Mouse (Mus musculus) forebrain, embryonic 14.5 days (tissue): ENCODE data around the gene Gm20388. TPM values are rescaled to one million over a fixed set of nuclear protein-coding genes. Genes with fewer than 3 reads are reported as not detected.

ENCODE experiments used
- ATAC-seq: fragments of 200-750 bp; cut with Nextera tagmentation; 2 replicates; pipeline ENCODE4 v1.8.0; 2017; ENCODE audit warnings: mild to moderate bottlenecking, moderate library complexity
- DNase-seq: peaks from one replicate; pipeline ENCODE4 v3.0.0-alpha.2; 2015; ENCODE audit warnings: low spot score
- H3K27ac ChIP-seq: fragments of 300-500 bp; sonication (generic); 2 replicates; pipeline ENCODE4 v1.5.1; 2014; ENCODE audit warnings: low read depth, mild to moderate bottlenecking, control low read depth, low read length, moderate library complexity
- H3K27me3 ChIP-seq: fragments of 300-500 bp; sonication (generic); replicated peaks from 2 replicates; pipeline ENCODE4 v1.6.1; 2014; ENCODE audit warnings: low read length, control low read depth, mixed read lengths; ENCODE audit not compliant: control insufficient read depth, insufficient read depth
- H3K36me3 ChIP-seq: fragments of 300-500 bp; sonication (generic); 2 replicates; pipeline ENCODE4 v1.6.1; 2014; ENCODE audit warnings: low read length, control low read depth; ENCODE audit not compliant: control insufficient read depth, insufficient read depth
- H3K4me1 ChIP-seq: fragments of 300-500 bp; sonication (generic); 2 replicates; pipeline ENCODE4 v1.6.1; 2014; ENCODE audit warnings: antibody characterized with exemption, low read length, control low read depth; ENCODE audit not compliant: control insufficient read depth, insufficient read depth
- H3K4me2 ChIP-seq: fragments of 300-500 bp; sonication (generic); 2 replicates; pipeline ENCODE4 v1.6.1; 2014; ENCODE audit warnings: mild to moderate bottlenecking, control low read depth, low read length
- H3K4me3 ChIP-seq: fragments of 300-500 bp; sonication (generic); 2 replicates; pipeline ENCODE4 v1.5.1; 2014; ENCODE audit warnings: low read depth, low read length, control low read depth
- H3K9ac ChIP-seq: fragments of 300-500 bp; sonication (generic); 2 replicates; pipeline ENCODE4 v1.6.1; 2014; ENCODE audit warnings: mild to moderate bottlenecking, low read length, control low read depth, moderate library complexity
- H3K9me3 ChIP-seq: fragments of 300-500 bp; sonication (generic); replicated peaks from 2 replicates; pipeline ENCODE4 v1.6.1; 2016; ENCODE audit warnings: low read length, control low read depth, mixed read lengths; ENCODE audit not compliant: control insufficient read depth
- WGBS: fragments of 180-500 bp; shearing (Covaris S2); extraction: QIAGEN DNeasy Blood & Tissue Kit; methylation state at CpG from one replicate; pipeline ENCODE4 v1.1.7; 2014; 5-methylcytosine and 5-hydroxymethylcytosine counted together
- polyA plus RNA-seq: library from polyadenylated mRNA; unstranded; fragments of >200 nt; fragmentation: Nextera tagmentation; extraction: Ambion mirVana; gene quantifications from 2 replicates; pipeline ENCODE4 v1.2.1, GENCODE M21; 2014

The Gm20388 gene
- polyA plus RNA-seq, 1 experiment from 2014 or later, result 7.4 TPM

- WGBS, result 76% methylated on average over 9 of the region's 9 CpGs
These were observed 1440.2 kb downstream of the Gm20388 start for GRCm38 (mm10) chr8:121350803-121351202.

GRCm38 (mm10) chr8:121354844-121355243 is 1444.2 kb downstream of the Gm20388 start:
- Histone ChIP-seq H3K4me1 (no peaks in the 10 kb centered on the region), H3K9ac (no peak overlapping the region), H3K9me3 (no peaks in the 10 kb centered on the region), H3K27me3 (no peaks in the 10 kb centered on the region), H3K4me3 (no peak overlapping the region), H3K27ac (no peak overlapping the region), H3K36me3 (no peaks in the 10 kb centered on the region), H3K4me2 (no peak overlapping the region)
- no peak for ATAC-seq
- no peak for DNase-seq
- 83% methylated on average over 10 of the region's 10 CpGs for WGBS

More at GRCm38 (mm10) chr8:121350803-121351202, 1440.2 kb downstream of the Gm20388 start:
- no peak overlapping the region for H3K4me3 ChIP-seq
- ATAC-seq (no peak), DNase-seq (no peak)
- H3K27me3 ChIP-seq, result no peaks in the 10 kb centered on the region
- H3K4me2 ChIP-seq, result no peak overlapping the region
- H3K9me3 ChIP-seq, result no peaks in the 10 kb centered on the region
- no peaks in the 10 kb centered on the region for H3K4me1 ChIP-seq
- H3K27ac ChIP-seq, result no peak overlapping the region
- no peaks in the 10 kb centered on the region for H3K36me3 ChIP-seq
- no peak overlapping the region for H3K9ac ChIP-seq

GRCm38 (mm10) chr8:121357451-121357850 is 1446.8 kb downstream of the Gm20388 start:
- no peak for DNase-seq
- WGBS, result 94% methylated on average over 4 of the region's 4 CpGs
- H3K4me2 ChIP-seq, result no peak overlapping the region
- no peak overlapping the region for H3K4me3 ChIP-seq
- no peaks in the 10 kb centered on the region for H3K36me3 ChIP-seq
- H3K9ac ChIP-seq, result no peak overlapping the region
- H3K9me3 ChIP-seq, result no peaks in the 10 kb centered on the region
- H3K4me1 ChIP-seq, result no peaks in the 10 kb centered on the region
- H3K27ac ChIP-seq, result no peak overlapping the region
- no peaks in the 10 kb centered on the region for H3K27me3 ChIP-seq
- ATAC-seq, result no peak

- no peak overlapping the region for H3K4me3 ChIP-seq
- H3K4me1 ChIP-seq, result no peaks in the 10 kb centered on the region
- ATAC-seq, result no peak
- H3K9me3 ChIP-seq, result no peaks in the 10 kb centered on the region
- H3K4me2 ChIP-seq, result no peak overlapping the region
- H3K27ac ChIP-seq, result no peak overlapping the region
- DNase-seq, result no peak
- 67% methylated on average over 4 of the region's 4 CpGs for WGBS
- H3K27me3 ChIP-seq, result no peaks in the 10 kb centered on the region
- no peak overlapping the region for H3K9ac ChIP-seq
- no peaks in the 10 kb centered on the region for H3K36me3 ChIP-seq
These were observed 1448.0 kb downstream of the Gm20388 start for GRCm38 (mm10) chr8:121358609-121359008.

GRCm38 (mm10) chr8:121359131-121359981 is 1448.7 kb downstream of the Gm20388 start:
- DNase-seq (peak; percentile 56), ATAC-seq (no peak)
- Histone ChIP-seq H3K4me3 (no peak overlapping the region), H3K9me3 (no peaks in the 10 kb centered on the region), H3K4me2 (no peak overlapping the region), H3K27me3 (no peaks in the 10 kb centered on the region), H3K9ac (no peak overlapping the region), H3K36me3 (no peaks in the 10 kb centered on the region), H3K27ac (no peak overlapping the region), H3K4me1 (no peaks in the 10 kb centered on the region)
- 8% methylated on average over 20 of the region's 20 CpGs for WGBS

- H3K27me3 ChIP-seq, result no peaks in the 10 kb centered on the region
- no peaks in the 10 kb centered on the region for H3K4me1 ChIP-seq
- no peak overlapping the region for H3K9ac ChIP-seq
- ATAC-seq, result no peak
- no peak overlapping the region for H3K4me2 ChIP-seq
- no peaks in the 10 kb centered on the region for H3K36me3 ChIP-seq
- WGBS, result 74% methylated on average over 6 of the region's 6 CpGs
- no peaks in the 10 kb centered on the region for H3K9me3 ChIP-seq
- no peak overlapping the region for H3K27ac ChIP-seq
- no peak for DNase-seq
- no peak overlapping the region for H3K4me3 ChIP-seq
These were observed 1449.4 kb downstream of the Gm20388 start for GRCm38 (mm10) chr8:121360001-121360400.

GRCm38 (mm10) chr8:121361166-121361565 is 1450.5 kb downstream of the Gm20388 start:
- WGBS, result 82% methylated on average over 8 of the region's 8 CpGs
- Histone ChIP-seq H3K9ac (no peak overlapping the region), H3K9me3 (no peaks in the 10 kb centered on the region), H3K4me1 (no peaks in the 10 kb centered on the region), H3K4me2 (no peak overlapping the region), H3K36me3 (no peaks in the 10 kb centered on the region), H3K4me3 (no peak overlapping the region), H3K27me3 (no peaks in the 10 kb centered on the region), H3K27ac (no peak overlapping the region)
- no peak for ATAC-seq
- no peak for DNase-seq

GRCm38 (mm10) chr8:121364646-121365045 is 1454.0 kb downstream of the Gm20388 start:
- DNase-seq (no peak), ATAC-seq (no peak)
- Histone ChIP-seq H3K4me1 (no peaks in the 10 kb centered on the region), H3K9me3 (no peaks in the 10 kb centered on the region), H3K9ac (no peak overlapping the region), H3K27ac (no peak overlapping the region), H3K36me3 (no peaks in the 10 kb centered on the region), H3K4me2 (no peak overlapping the region), H3K4me3 (no peak overlapping the region), H3K27me3 (0 out of 2 replicates have a peak, but pooled peaks cover under 1% of the 10 kb centered on the region)
- WGBS, result 85% methylated on average over 6 of the region's 6 CpGs

- Histone ChIP-seq H3K9ac (no peak overlapping the region), H3K27ac (no peak overlapping the region), H3K4me1 (no peaks in the 10 kb centered on the region), H3K4me2 (no peak overlapping the region), H3K27me3 (0 out of 2 replicates have a peak, but pooled peaks cover 3% of the 10 kb centered on the region), H3K4me3 (no peak overlapping the region), H3K9me3 (no peaks in the 10 kb centered on the region), H3K36me3 (no peaks in the 10 kb centered on the region)
- no peak for ATAC-seq
- 81% methylated on average over 3 of the region's 3 CpGs for WGBS
- DNase-seq, result no peak
These were observed 1454.5 kb downstream of the Gm20388 start for GRCm38 (mm10) chr8:121365150-121365549.
